Mouse (Mus musculus) cortical plate, adult 2 months (tissue): ENCODE data around the gene Lingo1. TPM values are rescaled to one million over a fixed set of nuclear protein-coding genes. Genes with fewer than 3 reads are reported as not detected.

Experiments used
- H3K27ac ChIP-seq: fragments of 200-500 bp; 2 replicates; pipeline ENCODE4 v1.5.1; 2012; ENCODE audit warnings: low read length, control low read depth, inconsistent platforms; ENCODE audit not compliant: insufficient read depth
- H3K4me1 ChIP-seq: fragments of 200-500 bp; 2 replicates; pipeline ENCODE4 v1.6.1; 2011; ENCODE audit warnings: low read length; ENCODE audit not compliant: control insufficient read depth, insufficient read depth
- H3K4me3 ChIP-seq: fragments of 200-500 bp; 2 replicates; pipeline ENCODE4 v1.5.1; 2011; ENCODE audit warnings: mild to moderate bottlenecking, low read length, control low read depth; ENCODE audit not compliant: insufficient read depth
- CTCF ChIP-seq: fragments of 200-500 bp; IDR thresholded peaks from 2 replicates; pipeline ENCODE4 v1.5.1; 2011; ENCODE audit warnings: mild to moderate bottlenecking, control low read depth, low read length; ENCODE audit not compliant: insufficient read depth; ENCODE audit errors: extremely low read depth
- POLR2A ChIP-seq: fragments of 200-500 bp; IDR thresholded peaks from 2 replicates; pipeline ENCODE4 v1.6.1; 2011; ENCODE audit warnings: mild to moderate bottlenecking, low read length, control low read depth; ENCODE audit not compliant: insufficient read depth; ENCODE audit errors: extremely low read depth
- polyA plus RNA-seq: library from polyadenylated mRNA; depleted of rRNA; stranded (reverse); fragments of >200 nt; gene quantifications from 2 replicates; pipeline ENCODE4 v1.2.3, GENCODE M21; 2012

The Lingo1 gene
- polyA plus RNA-seq, 1 experiment: 476 TPM

- no peak overlapping the region for H3K4me3 ChIP-seq
- TF ChIP-seq CTCF: no peak
- TF ChIP-seq POLR2A: no peak
- no peak overlapping the region for H3K27ac ChIP-seq
- H3K4me1 ChIP-seq: peaks cover 15% of the 10 kb centered on the region
Observed at GRCm38 (mm10) chr9:56620512-56621371, 175.5 kb downstream of the Lingo1 start.

GRCm38 (mm10) chr9:56619715-56620114, 176.6 kb downstream of the Lingo1 start:
- TF ChIP-seq CTCF (no peak), POLR2A (no peak)
- no peak overlapping the region for H3K4me3 ChIP-seq

GRCm38 (mm10) chr9:56618660-56619059, 177.6 kb downstream of the Lingo1 start:
- H3K4me3 ChIP-seq: no peak overlapping the region
- H3K27ac ChIP-seq: no peak overlapping the region
- TF ChIP-seq CTCF (no peak), POLR2A (no peak)
- peaks cover 10% of the 10 kb centered on the region; the same call in 1 of the 2 replicates for H3K4me1 ChIP-seq

More at GRCm38 (mm10) chr9:56619715-56620114, 176.6 kb downstream of the Lingo1 start:
- H3K4me1 ChIP-seq: peaks cover 12% of the 10 kb centered on the region; the same call in 1 of the 2 replicates
- H3K27ac ChIP-seq: no peak overlapping the region

- Histone ChIP-seq H3K4me1 (peaks cover 3% of the 10 kb centered on the region; the same call in 1 of the 2 replicates), H3K4me3 (no peak overlapping the region), H3K27ac (no peak overlapping the region)
- TF ChIP-seq CTCF: no peak
- no peak for TF ChIP-seq POLR2A
Observed at GRCm38 (mm10) chr9:56616061-56616460, 180.2 kb downstream of the Lingo1 start.

- TF ChIP-seq POLR2A (no peak), CTCF (no peak)
- no peak overlapping the region for H3K4me3 ChIP-seq
- H3K4me1 ChIP-seq: no peaks in the 10 kb centered on the region
- no peak overlapping the region for H3K27ac ChIP-seq
Observed at GRCm38 (mm10) chr9:56612798-56613183, 183.5 kb downstream of the Lingo1 start.

GRCm38 (mm10) chr9:56611912-56612797, 184.1 kb downstream of the Lingo1 start:
- Histone ChIP-seq H3K27ac (no peak overlapping the region), H3K4me3 (no peak overlapping the region), H3K4me1 (no peaks in the 10 kb centered on the region)
- TF ChIP-seq CTCF: no peak
- TF ChIP-seq POLR2A: no peak

GRCm38 (mm10) chr9:56610955-56611354, 185.3 kb downstream of the Lingo1 start:
- Histone ChIP-seq H3K27ac (no peak overlapping the region), H3K4me3 (no peak overlapping the region), H3K4me1 (no peaks in the 10 kb centered on the region)
- no peak for TF ChIP-seq CTCF
- TF ChIP-seq POLR2A: no peak

- H3K4me1 ChIP-seq: no peaks in the 10 kb centered on the region
- no peak for TF ChIP-seq POLR2A
- no peak for TF ChIP-seq CTCF
- H3K27ac ChIP-seq: no peak overlapping the region
- no peak overlapping the region for H3K4me3 ChIP-seq
Observed at GRCm38 (mm10) chr9:56610466-56610865, 185.8 kb downstream of the Lingo1 start.

GRCm38 (mm10) chr9:56609486-56609885, 186.8 kb downstream of the Lingo1 start:
- TF ChIP-seq POLR2A (no peak), CTCF (no peak)
- H3K27ac ChIP-seq: no peak overlapping the region
- H3K4me3 ChIP-seq: no peak overlapping the region
- H3K4me1 ChIP-seq: peaks cover 3% of the 10 kb centered on the region
